Mouse (Mus musculus) intestine, embryonic 16.5 days (tissue): ENCODE results near the gene Olfr514. TPM values are rescaled to one million over a fixed set of nuclear protein-coding genes. Genes with fewer than 3 reads are reported as not detected.
"Not testable (repeated sequence)": the region's sequence is repeated elsewhere in the genome, so short reads cannot be mapped to it uniquely, and the experiment has no call there.

Experiments
- ATAC-seq: fragments of 200-750 bp; cut with Nextera tagmentation; 2 replicates; pipeline ENCODE4 v1.8.0; 2017; ENCODE audit warnings: moderate TSS enrichment, moderate library complexity
- H3K27ac ChIP-seq: fragments of 300-500 bp; sonication (generic); 2 replicates; pipeline ENCODE4 v1.5.1; 2014; ENCODE audit warnings: mild to moderate bottlenecking, low read length
- H3K27me3 ChIP-seq: fragments of 300-500 bp; sonication (generic); replicated peaks from 2 replicates; pipeline ENCODE4 v1.6.1; 2014; ENCODE audit warnings: low read length, control low read depth, mixed read lengths; ENCODE audit not compliant: control insufficient read depth, insufficient read depth
- H3K36me3 ChIP-seq: fragments of 300-500 bp; sonication (generic); 2 replicates; pipeline ENCODE4 v1.6.1; 2014; ENCODE audit warnings: low read length, control low read depth; ENCODE audit not compliant: control insufficient read depth, insufficient read depth
- H3K4me1 ChIP-seq: fragments of 300-500 bp; sonication (generic); 2 replicates; pipeline ENCODE4 v1.6.1; 2014; ENCODE audit warnings: low read length, control low read depth, mixed read lengths; ENCODE audit not compliant: control insufficient read depth, insufficient read depth
- H3K4me2 ChIP-seq: fragments of 300-500 bp; sonication (generic); 2 replicates; pipeline ENCODE4 v1.6.1; 2014; ENCODE audit warnings: low read depth, low read length, control low read depth
- H3K4me3 ChIP-seq: fragments of 300-500 bp; sonication (generic); 2 replicates; pipeline ENCODE4 v1.5.1; 2014; ENCODE audit warnings: mild to moderate bottlenecking, low read length
- H3K9ac ChIP-seq: fragments of 300-500 bp; sonication (generic); 2 replicates; pipeline ENCODE4 v1.6.1; 2014; ENCODE audit warnings: low read depth, low read length
- H3K9me3 ChIP-seq: fragments of 300-500 bp; sonication (generic); 2 replicates; pipeline ENCODE4 v1.6.1; 2016; ENCODE audit warnings: low read length, control low read depth; ENCODE audit not compliant: control insufficient read depth
- WGBS: fragments of 180-500 bp; shearing (Covaris S2); extraction: QIAGEN DNeasy Blood & Tissue Kit; methylation state at CpG from one replicate; pipeline ENCODE4 v1.1.7; 2014; 5-methylcytosine and 5-hydroxymethylcytosine counted together
- polyA plus RNA-seq: library from polyadenylated mRNA; unstranded; fragments of >200 nt; fragmentation: Nextera tagmentation; extraction: Ambion mirVana; gene quantifications from 2 replicates; pipeline ENCODE4 v1.2.1, GENCODE M21; 2015

The Olfr514 gene
- polyA plus RNA-seq = not detected in 2 replicates

- H3K27ac ChIP-seq = no peak within 1 kb of the TSS
- no peak within 1 kb of the TSS for H3K4me3 ChIP-seq
- no peak within 1 kb of the TSS for H3K9ac ChIP-seq
- no peak for ATAC-seq
- H3K27me3 ChIP-seq = no peaks in the 10 kb centered on the region
- no peaks in the 10 kb centered on the region for H3K4me1 ChIP-seq
- H3K4me2 ChIP-seq = no peak within 1 kb of the TSS
- H3K36me3 ChIP-seq = no peaks in the 10 kb centered on the region
- peaks cover 2% of the 10 kb centered on the region; the same call in 1 of the 2 replicates for H3K9me3 ChIP-seq
These were observed at the start of gene Olfr514 for GRCm38 (mm10) chr7:108825897-108826296. TSS of gene Olfr514 (minus strand) at chr7:108825997.

GRCm38 (mm10) chr7:108872279-108872678 lies 46.5 kb upstream of the Olfr514 start, which contains the start of gene Olfr517:
TSS of gene Olfr517 (minus strand) at chr7:108872379.
- no peaks in the 10 kb centered on the region for H3K36me3 ChIP-seq
- H3K9me3 ChIP-seq = no peaks in the 10 kb centered on the region
- no peak within 1 kb of the TSS for H3K4me3 ChIP-seq
- no peak within 1 kb of the TSS for H3K9ac ChIP-seq
- no peak within 1 kb of the TSS for H3K4me2 ChIP-seq
- H3K4me1 ChIP-seq = no peaks in the 10 kb centered on the region
- no peak for ATAC-seq
- no peak within 1 kb of the TSS for H3K27ac ChIP-seq
- WGBS = 65% methylated on average over 2 of the region's 2 CpGs
- H3K27me3 ChIP-seq = no peaks in the 10 kb centered on the region

GRCm38 (mm10) chr7:108850429-108850828 lies 24.6 kb upstream of the Olfr514 start, which contains the start of gene Olfr516:
TSS of gene Olfr516 (minus strand) at chr7:108850529.
- no peak for ATAC-seq
- Histone ChIP-seq H3K27me3 (no peaks in the 10 kb centered on the region), H3K27ac (no peak within 1 kb of the TSS), H3K36me3 (no peaks in the 10 kb centered on the region), H3K9me3 (no peaks in the 10 kb centered on the region), H3K4me1 (no peaks in the 10 kb centered on the region), H3K4me2 (no peak within 1 kb of the TSS), H3K9ac (no peak within 1 kb of the TSS), H3K4me3 (no peak within 1 kb of the TSS)
- WGBS = 91% methylated on average over 2 of the region's 2 CpGs

GRCm38 (mm10) chr7:108814593-108815215 lies 11.1 kb downstream of the Olfr514 start:
- not testable (repeated sequence) for H3K4me3 ChIP-seq, H3K9me3 ChIP-seq, H3K27me3 ChIP-seq, H3K4me2 ChIP-seq, H3K36me3 ChIP-seq, H3K4me1 ChIP-seq, ATAC-seq, H3K27ac ChIP-seq, H3K9ac ChIP-seq
- WGBS = 65% methylated on average over 5 of the region's 5 CpGs

GRCm38 (mm10) chr7:108797205-108797933 lies 28.4 kb downstream of the Olfr514 start:
- H3K9me3 ChIP-seq = no peaks in the 10 kb centered on the region
- H3K9ac ChIP-seq = no peak overlapping the region
- H3K4me2 ChIP-seq = no peak overlapping the region
- ATAC-seq = no peak
- 47% methylated on average over 1 of the region's 1 CpGs for WGBS
- no peaks in the 10 kb centered on the region for H3K4me1 ChIP-seq
- no peak overlapping the region for H3K27ac ChIP-seq
- no peak overlapping the region for H3K4me3 ChIP-seq
- H3K36me3 ChIP-seq = no peaks in the 10 kb centered on the region
- no peaks in the 10 kb centered on the region for H3K27me3 ChIP-seq

Other genes with a start within 250 kb of the Olfr514 start
- not detected in 2 replicates for gene Olfr506, start 215.2 kb downstream of the Olfr514 start, polyA plus RNA-seq
- gene Olfr507, start 204.2 kb downstream of the Olfr514 start, polyA plus RNA-seq = not detected in 2 replicates
- gene Olfr508, start 196.0 kb downstream of the Olfr514 start, polyA plus RNA-seq = not detected in 2 replicates
- gene Olfr509, start 174.1 kb downstream of the Olfr514 start, polyA plus RNA-seq = not detected in 2 replicates
- gene Olfr510, start 159.6 kb downstream of the Olfr514 start, polyA plus RNA-seq = not detected in 2 replicates
- gene Olfr512, start 112.7 kb downstream of the Olfr514 start, polyA plus RNA-seq = not detected in 2 replicates
- not detected in 2 replicates for gene Olfr513, start 75.0 kb downstream of the Olfr514 start, polyA plus RNA-seq
- gene Olfr516, start 24.5 kb upstream of the Olfr514 start, polyA plus RNA-seq = not detected in 2 replicates
- gene Olfr517, start 46.4 kb upstream of the Olfr514 start, polyA plus RNA-seq = not detected in 2 replicates
- gene Olfr518, start 59.0 kb upstream of the Olfr514 start, polyA plus RNA-seq = not detected in 2 replicates
- not detected in 2 replicates for gene Olfr519, start 68.4 kb upstream of the Olfr514 start, polyA plus RNA-seq
- 0.06 TPM in 1 of 2 replicates, not detected in the other for gene Nlrp10, start 104.2 kb upstream of the Olfr514 start, polyA plus RNA-seq
- gene Eif3f, start 108.4 kb upstream of the Olfr514 start, polyA plus RNA-seq = 68.2 TPM in 2 replicates
- 1.8 and 1.9 TPM in 2 replicates for gene Tub, start 124.3 kb upstream of the Olfr514 start, polyA plus RNA-seq